Mouse (Mus musculus) cerebellum, adult 9-10 months (tissue): ENCODE measurements around the gene Tia1.

Experiments
- DNase-seq: peaks from one replicate; pipeline ENCODE4 v3.0.0; 2022

Gene Tia1

GRCm38 (mm10) chr6:86433696-86434095 is 29.7 kb downstream of the Tia1 start:
- DNase-seq = no peak

GRCm38 (mm10) chr6:86437711-86438110 is 33.7 kb downstream of the Tia1 start:
- DNase-seq = peak; percentile 70

GRCm38 (mm10) chr6:86438272-86439118 is 34.5 kb downstream of the Tia1 start, which contains the start of gene C87436:
Gene C87436, plus strand, starts transcription at chr6:86438374.
- DNase-seq = peak; percentile 96

GRCm38 (mm10) chr6:86439119-86439496 is 35.1 kb downstream of the Tia1 start:
- no peak for DNase-seq

- DNase-seq = no peak
Measured at GRCm38 (mm10) chr6:86439531-86439930, 35.5 kb downstream of the Tia1 start.

- DNase-seq = no peak
Measured at GRCm38 (mm10) chr6:86441571-86441970, 37.6 kb downstream of the Tia1 start.

- no peak for DNase-seq
Measured at GRCm38 (mm10) chr6:86445551-86445950, 41.5 kb downstream of the Tia1 start.

GRCm38 (mm10) chr6:86446927-86447568 is 43.0 kb downstream of the Tia1 start:
- no peak for DNase-seq

GRCm38 (mm10) chr6:86456727-86457126 is 52.7 kb downstream of the Tia1 start:
- no peak for DNase-seq

- DNase-seq = no peak
Measured at GRCm38 (mm10) chr6:86463079-86463478, 59.1 kb downstream of the Tia1 start.

- no peak for DNase-seq
Measured at GRCm38 (mm10) chr6:86471317-86471716, 67.3 kb downstream of the Tia1 start.

- DNase-seq = peak; percentile 68
Measured at GRCm38 (mm10) chr6:86471760-86472099, 67.7 kb downstream of the Tia1 start.

- peak; percentile 99 for DNase-seq
Measured at GRCm38 (mm10) chr6:86472100-86472955, 68.3 kb downstream of the Tia1 start.

- no peak for DNase-seq
Measured at GRCm38 (mm10) chr6:86473077-86473476, 69.1 kb downstream of the Tia1 start.

GRCm38 (mm10) chr6:86474072-86474471 is 70.1 kb downstream of the Tia1 start:
- DNase-seq = no peak

GRCm38 (mm10) chr6:86474646-86475181 is 70.7 kb downstream of the Tia1 start:
- DNase-seq = no peak

- DNase-seq = no peak
Measured at GRCm38 (mm10) chr6:86475462-86476167, 71.6 kb downstream of the Tia1 start.

GRCm38 (mm10) chr6:86476931-86477330 is 72.9 kb downstream of the Tia1 start:
- DNase-seq = no peak

GRCm38 (mm10) chr6:86479311-86479710 is 75.3 kb downstream of the Tia1 start:
- no peak for DNase-seq

GRCm38 (mm10) chr6:86479816-86480188 is 75.8 kb downstream of the Tia1 start:
- DNase-seq = no peak

- no peak for DNase-seq
Measured at GRCm38 (mm10) chr6:86480189-86480831, 76.3 kb downstream of the Tia1 start.

GRCm38 (mm10) chr6:86481871-86482270 is 77.9 kb downstream of the Tia1 start:
- no peak for DNase-seq
